Mouse (Mus musculus) kidney, postnatal 14 days (tissue): ENCODE results near the gene Gm9817.

Experiments
- DNase-seq: peaks from one replicate; pipeline ENCODE4 v3.0.0; 2022; ENCODE audit warnings: mixed read lengths

The Gm9817 gene

GRCm38 (mm10) chr13:45095028-45095427 lies 16.5 kb downstream of the Gm9817 start:
- no peak for DNase-seq

- no peak for DNase-seq
Measured at GRCm38 (mm10) chr13:45099582-45100229, 21.2 kb downstream of the Gm9817 start.

GRCm38 (mm10) chr13:45106480-45106879 lies 28.0 kb downstream of the Gm9817 start:
- no peak for DNase-seq

GRCm38 (mm10) chr13:45108851-45109390 lies 30.4 kb downstream of the Gm9817 start:
- no peak for DNase-seq

- DNase-seq, result no peak
Measured at GRCm38 (mm10) chr13:45118375-45118774, 39.9 kb downstream of the Gm9817 start.

- DNase-seq, result no peak
Measured at GRCm38 (mm10) chr13:45118822-45119221, 40.3 kb downstream of the Gm9817 start.
